Mouse (Mus musculus) forebrain, embryonic 10.5 days (tissue): ENCODE results near the gene Smpdl3b. TPM values are rescaled to one million over a fixed set of nuclear protein-coding genes. Genes with fewer than 3 reads are reported as not detected.
"Not testable (repeated sequence)": the region's sequence is repeated elsewhere in the genome, so short reads cannot be mapped to it uniquely, and the experiment has no call there.

Source experiments
- DNase-seq: peaks from one replicate; pipeline ENCODE4 v3.0.0-alpha.2; 2017; ENCODE audit warnings: low spot score; ENCODE audit errors: extremely low spot score
- H3K27ac ChIP-seq: fragments of 300-500 bp; sonication (generic); 2 replicates; pipeline ENCODE4 v1.5.1; 2016; ENCODE audit warnings: mild to moderate bottlenecking
- H3K27me3 ChIP-seq: fragments of 300-500 bp; sonication (generic); 2 replicates; pipeline ENCODE4 v1.6.1; 2016; ENCODE audit warnings: mild to moderate bottlenecking; ENCODE audit not compliant: poor library complexity, severe bottlenecking
- H3K36me3 ChIP-seq: fragments of 300-500 bp; sonication (generic); replicated peaks from 2 replicates; pipeline ENCODE4 v1.6.1; 2016; ENCODE audit warnings: mild to moderate bottlenecking, moderate library complexity
- H3K4me1 ChIP-seq: fragments of 300-500 bp; sonication (generic); 2 replicates; pipeline ENCODE4 v1.6.1; 2016
- H3K4me3 ChIP-seq: fragments of 300-500 bp; sonication (generic); 2 replicates; pipeline ENCODE4 v1.5.1; 2016; ENCODE audit warnings: mild to moderate bottlenecking, moderate library complexity
- H3K9me3 ChIP-seq: fragments of 300-500 bp; sonication (generic); 2 replicates; pipeline ENCODE4 v1.6.1; 2016; ENCODE audit warnings: mild to moderate bottlenecking, moderate library complexity
- WGBS: fragments of 180-500 bp; shearing (Covaris S2); methylation state at CpG from one replicate; pipeline ENCODE4 v1.1.7; 2016; 5-methylcytosine and 5-hydroxymethylcytosine counted together
- polyA plus RNA-seq: library from polyadenylated mRNA; unstranded; fragments of >200 nt; fragmentation: Nextera tagmentation; extraction: Ambion mirVana; gene quantifications from 2 replicates; pipeline ENCODE4 v1.2.1, GENCODE M21; 2016

The Smpdl3b gene
- polyA plus RNA-seq, 1 experiment from 2014 or later: 4.9 TPM

DNA sequence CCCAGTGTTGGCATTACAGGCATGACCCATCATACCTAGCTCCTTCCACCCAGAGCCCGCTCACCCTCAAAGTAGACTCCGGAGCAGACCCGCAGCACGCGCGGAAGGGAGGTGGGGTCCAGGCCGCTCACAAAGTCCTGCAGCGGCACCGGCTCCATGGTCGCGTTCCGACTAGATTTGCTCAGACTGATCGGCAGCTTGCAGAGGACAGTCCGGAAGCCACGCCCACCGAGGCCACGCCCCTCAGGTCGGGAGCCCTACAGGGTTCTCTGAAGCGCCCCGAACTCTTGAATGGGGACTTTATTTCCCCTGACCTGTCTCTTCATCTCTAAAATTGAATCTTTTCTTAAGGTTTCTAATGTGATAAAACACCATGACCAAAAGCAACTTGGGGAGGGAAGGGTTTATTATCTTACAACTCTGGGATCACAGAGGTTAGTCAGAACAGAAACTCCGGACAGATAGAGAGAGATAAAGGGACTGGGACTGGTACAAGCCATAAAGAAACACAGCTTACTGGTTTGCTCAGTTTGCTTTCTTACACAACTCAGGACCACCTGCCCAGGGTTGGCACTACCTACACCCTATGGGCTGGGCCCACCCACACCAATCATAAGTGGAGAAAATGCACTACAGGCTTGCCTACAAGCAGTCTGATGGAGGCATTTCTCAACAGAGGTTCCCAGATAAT, 39.3 kb upstream of the Smpdl3b start, which contains the start of gene Themis2:
Themis2 (minus strand) TSS at position 192 of the 691 bp plus-strand sequence.
- Histone ChIP-seq H3K27me3 (peaks cover 38% of the 10 kb centered on the region), H3K9me3 (no peaks in the 10 kb centered on the region), H3K36me3 (no peaks in the 10 kb centered on the region), H3K4me3 (peak within 1 kb of the TSS; percentile 48), H3K4me1 (peaks cover 7% of the 10 kb centered on the region), H3K27ac (no peak within 1 kb of the TSS)
- 4% methylated on average over 21 of the region's 21 CpGs for WGBS
- peak; percentile 62 for DNase-seq

DNA sequence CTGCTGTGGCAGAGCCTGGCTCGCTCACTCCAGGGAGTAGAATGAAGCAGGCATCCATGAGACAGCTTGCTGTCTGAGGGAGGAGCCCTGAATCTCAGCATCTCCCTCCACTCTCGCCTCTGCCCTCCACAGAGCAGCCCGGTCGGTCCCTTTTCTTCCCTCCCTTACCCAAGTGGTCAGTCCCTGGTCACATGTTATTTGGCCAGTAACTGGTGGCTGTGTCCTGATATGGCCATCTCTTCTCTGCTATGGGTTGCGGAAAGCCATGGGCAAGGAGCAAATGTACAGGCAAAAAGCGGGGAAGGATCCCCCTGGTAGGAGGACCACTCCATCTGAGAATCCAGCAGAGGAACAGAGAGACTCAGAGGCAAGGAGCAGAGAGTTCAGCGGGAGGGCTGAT, 38.1 kb upstream of the Smpdl3b start:
- H3K27ac ChIP-seq: no peak overlapping the region
- peaks cover 38% of the 10 kb centered on the region for H3K27me3 ChIP-seq
- WGBS: 54% methylated on average over 7 of the region's 7 CpGs
- no peak overlapping the region for H3K4me3 ChIP-seq
- peaks cover 7% of the 10 kb centered on the region for H3K4me1 ChIP-seq
- no peaks in the 10 kb centered on the region for H3K36me3 ChIP-seq
- no peak for DNase-seq
- no peaks in the 10 kb centered on the region for H3K9me3 ChIP-seq

DNA sequence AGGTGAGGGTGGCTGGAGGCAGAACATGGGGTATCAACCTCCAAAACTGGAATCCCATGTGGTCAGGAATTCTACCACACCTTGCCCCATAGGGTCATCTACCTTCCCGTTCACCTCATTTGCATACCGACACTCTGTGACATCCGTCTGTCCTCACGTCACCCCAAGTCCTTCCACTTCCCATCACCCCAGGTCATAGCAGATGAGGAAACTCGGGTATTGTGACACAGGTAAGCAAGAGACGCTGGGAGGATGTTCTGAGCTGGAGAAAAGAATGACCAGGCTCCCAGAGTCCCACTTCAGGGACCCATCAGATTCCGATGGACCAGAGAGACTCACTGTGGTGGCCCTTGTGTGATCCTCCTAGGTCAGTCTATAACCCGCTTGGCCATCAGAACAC, 37.7 kb upstream of the Smpdl3b start:
- Histone ChIP-seq H3K4me1 (peaks cover 7% of the 10 kb centered on the region), H3K4me3 (no peak overlapping the region), H3K27ac (no peak overlapping the region), H3K9me3 (no peaks in the 10 kb centered on the region), H3K36me3 (no peaks in the 10 kb centered on the region), H3K27me3 (peaks cover 38% of the 10 kb centered on the region)
- no peak for DNase-seq
- WGBS: 79% methylated on average over 8 of the region's 8 CpGs

DNA sequence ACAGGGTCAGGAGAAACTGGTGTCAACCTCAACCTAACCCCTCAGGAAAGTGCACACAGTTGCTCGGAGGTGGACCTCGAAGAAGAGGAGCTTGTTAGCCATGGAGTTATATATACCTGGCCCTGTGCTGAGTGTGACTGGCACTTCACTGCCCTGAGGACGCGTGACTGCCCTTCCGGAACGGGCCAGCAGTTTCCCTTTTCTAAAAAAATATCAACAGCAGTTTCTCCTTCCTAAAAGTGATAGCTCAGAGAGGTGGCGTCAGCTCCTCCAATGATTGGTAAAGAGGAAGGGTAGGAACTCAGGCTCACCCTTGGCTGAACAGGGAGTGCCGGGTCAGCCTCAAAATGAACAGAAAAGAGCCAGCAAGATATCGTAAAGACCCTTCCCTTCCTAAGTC, 37.0 kb upstream of the Smpdl3b start:
- H3K36me3 ChIP-seq: no peaks in the 10 kb centered on the region
- no peak overlapping the region for H3K27ac ChIP-seq
- H3K9me3 ChIP-seq: no peaks in the 10 kb centered on the region
- no peak for DNase-seq
- H3K27me3 ChIP-seq: peaks cover 38% of the 10 kb centered on the region
- no peak overlapping the region for H3K4me3 ChIP-seq
- H3K4me1 ChIP-seq: peaks cover 7% of the 10 kb centered on the region
- WGBS: 88% methylated on average over 9 of the region's 9 CpGs

DNA sequence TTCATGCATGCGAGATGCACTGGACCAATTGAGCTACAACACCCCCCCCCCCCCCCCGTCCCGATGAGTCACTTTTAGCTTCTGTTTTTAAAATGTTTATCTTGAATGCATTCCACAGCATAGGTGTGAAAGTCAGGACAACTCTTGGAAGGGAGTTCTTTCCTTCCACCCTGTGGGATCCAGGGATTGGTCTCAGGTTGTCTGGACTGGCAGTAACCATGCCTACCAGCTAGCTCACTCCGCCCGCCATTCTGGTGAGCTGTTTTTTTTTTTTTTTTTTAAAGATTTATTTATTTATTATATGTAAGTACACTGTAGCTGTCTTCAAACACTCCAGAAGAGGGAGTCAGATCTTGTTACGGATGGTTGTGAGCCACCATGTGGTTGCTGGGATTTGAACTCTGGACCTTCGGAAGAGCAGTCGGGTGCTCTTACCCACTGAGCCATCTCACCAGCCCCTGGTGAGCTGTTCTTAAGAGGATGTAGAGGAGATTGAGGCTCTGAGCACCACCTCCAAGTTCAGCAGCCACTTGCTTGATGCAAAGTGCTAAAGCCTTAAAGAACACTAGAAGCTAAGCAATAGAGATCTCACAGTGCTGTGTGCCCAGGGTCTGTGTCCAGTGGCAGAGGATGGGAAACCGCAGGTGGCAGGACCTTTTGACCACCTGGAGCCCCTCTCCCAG, 36.4 kb upstream of the Smpdl3b start:
- 94% methylated on average over 8 of the region's 9 CpGs for WGBS
- H3K27me3 ChIP-seq: peaks cover 38% of the 10 kb centered on the region
- H3K27ac ChIP-seq, H3K36me3 ChIP-seq, DNase-seq, H3K9me3 ChIP-seq, H3K4me1 ChIP-seq, H3K4me3 ChIP-seq: not testable (repeated sequence)

DNA sequence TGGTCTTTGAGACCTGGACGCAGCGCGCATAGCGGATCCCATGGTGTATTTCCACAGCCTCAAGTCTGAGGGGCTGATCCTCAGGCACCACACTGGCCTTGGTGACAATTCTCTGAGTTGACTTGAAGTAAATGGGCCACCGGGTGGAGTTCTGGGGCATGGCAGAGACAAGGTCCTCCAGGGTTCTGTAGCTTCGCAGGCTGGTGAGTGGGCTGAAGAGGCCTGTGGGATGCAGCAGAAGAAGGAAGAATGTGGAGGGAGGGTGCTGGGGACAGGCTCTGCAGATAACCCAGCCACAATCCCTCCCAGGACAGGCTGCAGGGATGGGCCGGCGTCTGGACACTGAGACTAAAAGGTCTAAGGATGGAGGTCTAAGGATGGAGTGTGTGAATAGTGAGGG, 32.7 kb upstream of the Smpdl3b start:
- Histone ChIP-seq H3K9me3 (no peaks in the 10 kb centered on the region), H3K4me3 (no peak overlapping the region), H3K27me3 (peaks cover 10% of the 10 kb centered on the region), H3K27ac (no peak overlapping the region), H3K4me1 (no peaks in the 10 kb centered on the region), H3K36me3 (no peaks in the 10 kb centered on the region)
- WGBS: 87% methylated on average over 8 of the region's 8 CpGs
- no peak for DNase-seq

DNA sequence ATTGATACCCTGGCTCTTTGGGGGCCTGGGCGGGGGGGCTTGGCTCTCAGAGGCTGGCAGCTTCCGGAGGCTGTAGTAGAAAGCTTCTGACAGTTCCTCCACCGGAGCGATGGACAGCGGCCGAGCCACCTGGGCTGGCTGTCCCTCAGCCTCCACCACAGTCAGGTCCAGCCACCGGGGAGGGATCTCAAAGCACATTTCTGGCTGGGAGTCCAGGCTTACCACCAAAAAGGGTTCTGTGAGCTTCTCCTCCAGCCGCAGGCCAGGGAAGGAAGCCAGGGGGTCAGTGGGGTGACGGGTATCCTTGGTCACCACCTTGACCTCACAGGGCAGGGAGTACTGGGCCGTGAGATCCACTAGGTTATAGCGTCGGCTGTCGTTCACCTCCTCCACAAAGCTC, 28.2 kb upstream of the Smpdl3b start:
- Histone ChIP-seq H3K9me3 (no peaks in the 10 kb centered on the region), H3K4me1 (no peaks in the 10 kb centered on the region), H3K27ac (no peak overlapping the region), H3K4me3 (no peak overlapping the region), H3K36me3 (peaks cover 6% of the 10 kb centered on the region), H3K27me3 (no peaks in the 10 kb centered on the region)
- DNase-seq: no peak
- WGBS: 91% methylated on average over 13 of the region's 13 CpGs

DNA sequence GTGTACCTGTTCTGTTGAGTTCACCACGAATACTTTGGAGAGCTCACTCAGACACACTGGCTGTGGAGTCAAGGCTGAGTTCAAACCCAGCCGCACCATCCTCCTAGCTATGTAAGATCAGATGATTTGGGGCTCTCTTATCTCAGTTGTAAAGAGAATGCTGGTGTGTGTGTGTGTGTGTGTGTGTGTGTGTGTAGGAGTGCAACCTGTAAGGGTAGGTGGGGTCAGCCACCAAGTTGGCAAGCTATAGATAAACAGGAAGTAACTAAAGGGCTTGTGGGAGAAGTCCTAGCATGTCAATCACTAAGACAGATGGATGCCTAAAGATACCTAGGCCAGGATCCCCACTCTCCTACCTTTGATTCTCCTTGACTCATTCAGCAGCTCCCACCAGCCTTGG, 26.7 kb upstream of the Smpdl3b start:
- DNase-seq: no peak
- 92% methylated on average over 2 of the region's 2 CpGs for WGBS
- H3K27me3 ChIP-seq: no peaks in the 10 kb centered on the region
- H3K4me3 ChIP-seq: no peak overlapping the region
- no peak overlapping the region for H3K27ac ChIP-seq
- H3K36me3 ChIP-seq: peaks cover 20% of the 10 kb centered on the region
- no peaks in the 10 kb centered on the region for H3K9me3 ChIP-seq
- no peaks in the 10 kb centered on the region for H3K4me1 ChIP-seq

DNA sequence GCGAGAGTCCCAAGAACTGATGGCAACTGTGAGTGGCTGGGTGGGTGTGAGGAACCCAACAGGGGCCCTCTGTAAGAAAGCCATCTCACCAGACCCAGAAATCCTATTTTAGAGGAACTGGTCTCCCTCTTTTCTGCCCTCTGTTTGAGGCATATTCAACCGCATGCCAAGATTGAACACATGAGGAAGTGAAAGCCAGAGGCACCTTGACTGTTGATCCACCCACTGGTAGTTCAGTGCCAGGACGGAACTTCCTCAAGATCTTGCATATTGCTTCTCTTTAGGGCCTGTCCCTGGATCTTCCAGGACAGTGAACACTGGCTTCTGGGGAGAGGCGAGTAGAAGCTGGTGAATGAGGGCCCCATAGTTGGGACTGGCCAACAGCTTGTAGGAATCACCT, 23.2 kb upstream of the Smpdl3b start:
- Histone ChIP-seq H3K27me3 (no peaks in the 10 kb centered on the region), H3K36me3 (peaks cover 55% of the 10 kb centered on the region), H3K27ac (no peak overlapping the region), H3K4me1 (no peaks in the 10 kb centered on the region), H3K4me3 (no peak overlapping the region), H3K9me3 (no peaks in the 10 kb centered on the region)
- 91% methylated on average over 4 of the region's 4 CpGs for WGBS
- no peak for DNase-seq

DNA sequence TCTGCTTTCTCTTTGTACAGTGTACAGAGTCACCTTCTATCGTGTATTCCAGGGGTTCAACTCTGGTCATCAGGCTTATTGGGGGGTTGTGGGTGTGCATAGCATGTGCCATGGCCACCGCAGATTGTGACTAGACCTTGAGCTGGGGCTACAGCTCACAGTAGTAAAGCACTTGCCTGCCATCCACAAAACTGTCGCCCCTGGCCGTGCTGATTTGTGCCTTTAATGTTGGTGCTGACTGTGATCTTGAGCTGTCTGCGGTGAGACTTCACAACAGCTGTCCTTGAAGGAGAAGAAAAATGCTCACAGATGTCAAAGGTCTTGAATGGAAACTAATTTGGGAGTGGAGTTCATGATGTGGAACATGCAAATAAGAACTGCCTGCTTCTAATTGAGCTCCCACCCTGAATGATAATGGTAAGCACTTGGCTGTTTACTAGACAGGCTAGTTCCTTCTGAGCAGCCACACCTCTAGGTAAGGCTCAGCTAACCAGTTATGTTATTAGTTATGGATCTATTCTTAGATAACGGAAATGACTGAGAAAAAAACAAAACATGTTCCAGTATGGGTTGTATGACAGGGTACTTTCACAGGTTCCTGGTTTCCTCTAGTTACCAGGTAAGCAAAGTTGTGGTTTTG, 21.6 kb upstream of the Smpdl3b start:
- Histone ChIP-seq H3K9me3 (no peaks in the 10 kb centered on the region), H3K4me1 (no peaks in the 10 kb centered on the region), H3K27me3 (no peaks in the 10 kb centered on the region), H3K4me3 (no peak overlapping the region), H3K36me3 (peaks cover 71% of the 10 kb centered on the region), H3K27ac (no peak overlapping the region)
- WGBS: 95% methylated on average over 6 of the region's 6 CpGs
- DNase-seq: no peak

DNA sequence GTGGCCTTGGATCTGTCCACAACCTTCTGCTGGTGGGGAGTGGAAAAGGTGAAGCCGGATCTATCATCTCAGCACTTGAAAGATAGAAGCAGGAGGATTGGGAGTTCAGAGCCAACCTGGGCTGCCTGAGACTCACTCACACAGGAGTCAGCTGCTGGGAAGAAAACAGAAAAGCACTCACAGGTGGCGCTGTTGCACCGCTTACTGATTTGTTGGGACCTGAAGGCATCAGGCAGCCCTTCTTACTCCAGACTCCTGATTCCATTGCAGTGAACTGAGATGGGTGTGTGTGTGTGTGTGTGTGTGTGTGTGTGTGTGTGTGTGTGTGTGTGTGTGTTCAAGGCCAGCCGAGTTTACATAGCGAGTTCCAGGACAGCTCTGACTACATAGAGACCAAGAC, 19.7 kb upstream of the Smpdl3b start:
- DNase-seq: no peak
- 84% methylated on average over 5 of the region's 5 CpGs for WGBS
- peaks cover 90% of the 10 kb centered on the region for H3K36me3 ChIP-seq

DNA sequence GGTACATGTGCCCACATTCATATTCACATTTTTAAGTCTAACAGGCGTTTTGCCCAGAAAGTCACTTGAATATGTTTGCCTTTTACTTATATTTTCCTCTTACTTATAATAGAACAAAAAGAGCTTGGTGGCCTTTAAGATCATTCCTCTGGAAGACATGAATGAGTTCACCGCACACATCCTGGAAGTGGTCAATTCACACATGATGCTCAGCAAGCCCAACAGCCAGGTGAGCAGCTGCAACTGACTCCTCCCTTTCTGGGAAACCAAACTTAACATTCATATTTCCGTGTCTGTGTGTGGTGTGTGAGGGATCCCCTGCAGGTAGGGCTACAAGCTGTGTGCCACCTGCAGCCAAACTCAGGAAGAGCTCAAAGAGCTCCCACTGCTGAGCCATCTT, 17.9 kb upstream of the Smpdl3b start:
- no peak for DNase-seq
- Histone ChIP-seq H3K27ac (no peak overlapping the region), H3K4me1 (no peaks in the 10 kb centered on the region), H3K36me3 (peaks cover 100% of the 10 kb centered on the region), H3K4me3 (no peak overlapping the region), H3K27me3 (no peaks in the 10 kb centered on the region), H3K9me3 (no peaks in the 10 kb centered on the region)
- 90% methylated on average over 3 of the region's 3 CpGs for WGBS

More for the DNA sequence above, 19.7 kb upstream of the Smpdl3b start:
- H3K9me3 ChIP-seq: no peaks in the 10 kb centered on the region
- no peaks in the 10 kb centered on the region for H3K27me3 ChIP-seq
- H3K27ac ChIP-seq: no peak overlapping the region
- no peak overlapping the region for H3K4me3 ChIP-seq
- H3K4me1 ChIP-seq: no peaks in the 10 kb centered on the region

DNA sequence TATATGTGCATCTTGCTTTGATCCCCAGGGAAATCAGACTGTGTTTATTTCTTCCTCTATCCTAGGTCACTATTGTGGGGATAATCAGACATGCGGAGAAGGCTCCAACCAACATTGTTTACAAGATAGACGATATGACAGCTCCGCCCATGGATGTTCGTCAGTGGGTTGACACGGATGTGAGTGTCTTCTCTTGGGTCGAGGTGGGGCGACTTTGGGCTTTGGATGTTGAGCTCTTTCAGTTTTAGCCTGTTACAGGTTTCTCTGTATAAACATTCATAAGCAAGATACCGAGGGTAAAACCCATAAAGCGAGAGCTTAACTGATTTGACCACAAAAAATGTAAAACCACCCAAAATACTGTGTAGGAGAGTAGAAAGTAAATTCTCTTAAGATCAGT, 14.7 kb upstream of the Smpdl3b start:
- Histone ChIP-seq H3K36me3 (peaks cover 73% of the 10 kb centered on the region), H3K27me3 (no peaks in the 10 kb centered on the region), H3K4me3 (no peak overlapping the region), H3K4me1 (peaks cover 9% of the 10 kb centered on the region), H3K27ac (no peak overlapping the region), H3K9me3 (no peaks in the 10 kb centered on the region)
- 95% methylated on average over 9 of the region's 9 CpGs for WGBS
- no peak for DNase-seq
